Comparison of ENCODE assay signal across 19 mouse cellular contexts in genomic region chr13:95607019-95607418, GRCm38 (mm10).
"Had no signal": no experiment of that assay in that cellular context is flagged by ENCODE, and none has a peak within 500 bp of the region (broad histone marks: within the 10 kb centered on the region; RNA-seq: fewer than 3 reads in every experiment).

No protein-coding gene starts in this region.

- ATAC-seq: liver, postnatal 0 days; lung, postnatal 0 days; midbrain, embryonic 16.5 days had no signal

- H3K4me3 ChIP-seq: lung, embryonic 15.5 days; midbrain, embryonic 10.5 days; midbrain, embryonic 12.5 days; myocyte; neural tube, embryonic 13.5 days; neural tube, embryonic 15.5 days; stomach, embryonic 15.5 days had no signal

- DNase-seq: liver, postnatal 0 days; lung, adult 2 months; lung, postnatal 14 days; lung, postnatal 4 days; midbrain, embryonic 14.5 days; right cerebral cortex, postnatal 14 days; thymus, adult 2 months; thymus, postnatal 25 days; thymus, postnatal 4 days had no signal

- H3K9ac ChIP-seq: liver, postnatal 0 days; lung, embryonic 15.5 days; midbrain, embryonic 12.5 days; neural tube, embryonic 13.5 days; neural tube, embryonic 15.5 days; stomach, embryonic 15.5 days had no signal

- H3K4me2 ChIP-seq: lung, embryonic 15.5 days; midbrain, embryonic 12.5 days; neural tube, embryonic 13.5 days; neural tube, embryonic 15.5 days; stomach, embryonic 15.5 days had no signal

- H3K9me3 ChIP-seq: lung, embryonic 15.5 days; neural tube, embryonic 13.5 days; stomach, embryonic 15.5 days had no signal

- H3K27ac ChIP-seq: lung, embryonic 15.5 days; midbrain, embryonic 10.5 days; midbrain, embryonic 12.5 days; neural tube, embryonic 13.5 days; neural tube, embryonic 15.5 days; stomach, embryonic 15.5 days; stomach, postnatal 0 days had no signal

- H3K4me1 ChIP-seq: midbrain, embryonic 10.5 days; midbrain, embryonic 12.5 days; neural tube, embryonic 13.5 days; neural tube, embryonic 15.5 days; stomach, embryonic 15.5 days had no signal

- H3K27me3 ChIP-seq: lung, embryonic 15.5 days; midbrain, embryonic 12.5 days; neural tube, embryonic 13.5 days; neural tube, embryonic 15.5 days; stomach, embryonic 15.5 days had no signal
